Mouse (Mus musculus) spleen, postnatal 4 days (tissue): Measurements from ENCODE around the gene Ccdc107.

Source experiments
- DNase-seq, 2 experiments: peaks; one replicate each; pipeline ENCODE4 v3.0.0; 2022; ENCODE audit warnings: low spot score in 2 of 2

The Ccdc107 gene

DNA sequence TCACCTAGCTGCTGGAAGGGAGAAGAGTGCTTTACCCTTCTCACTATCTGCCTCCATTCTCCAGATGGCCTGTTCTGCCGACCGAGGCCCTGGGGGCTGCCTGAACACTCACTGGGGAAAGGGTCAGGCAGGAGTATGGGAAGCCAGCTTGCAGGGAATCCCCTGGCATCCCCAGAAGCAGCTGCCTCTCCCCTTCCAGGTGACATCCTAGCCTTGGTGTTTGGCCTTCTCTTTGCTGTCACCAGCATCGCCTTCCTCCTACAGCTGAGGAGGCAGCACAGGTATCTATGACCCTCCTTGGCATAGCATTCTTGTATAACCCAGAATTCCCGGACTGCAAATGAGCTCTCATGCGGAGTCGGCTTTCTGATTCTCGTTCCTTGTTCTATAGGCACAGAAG lies 20.0 kb downstream of the Ccdc107 start:
- DNase-seq: no peak

DNA sequence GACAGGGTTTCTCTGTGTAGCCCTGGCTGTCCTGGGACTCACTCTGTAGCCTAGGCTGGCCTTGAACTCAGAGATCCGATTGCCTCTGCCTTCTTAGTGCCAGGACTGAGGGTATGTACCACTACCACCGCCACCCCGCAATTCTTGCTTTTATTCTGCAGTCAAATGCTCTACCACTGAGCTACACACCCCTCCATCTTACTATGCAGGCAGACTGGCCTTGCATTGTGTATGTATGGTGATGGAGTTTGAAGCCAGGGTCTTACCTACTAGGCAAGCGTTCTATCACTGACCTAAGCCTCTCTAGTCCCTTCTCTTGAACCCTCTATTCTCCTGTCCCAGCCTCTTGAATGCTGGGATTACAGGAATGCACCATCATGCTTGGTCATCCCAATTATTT lies 20.6 kb downstream of the Ccdc107 start:
- no peak for DNase-seq

DNA sequence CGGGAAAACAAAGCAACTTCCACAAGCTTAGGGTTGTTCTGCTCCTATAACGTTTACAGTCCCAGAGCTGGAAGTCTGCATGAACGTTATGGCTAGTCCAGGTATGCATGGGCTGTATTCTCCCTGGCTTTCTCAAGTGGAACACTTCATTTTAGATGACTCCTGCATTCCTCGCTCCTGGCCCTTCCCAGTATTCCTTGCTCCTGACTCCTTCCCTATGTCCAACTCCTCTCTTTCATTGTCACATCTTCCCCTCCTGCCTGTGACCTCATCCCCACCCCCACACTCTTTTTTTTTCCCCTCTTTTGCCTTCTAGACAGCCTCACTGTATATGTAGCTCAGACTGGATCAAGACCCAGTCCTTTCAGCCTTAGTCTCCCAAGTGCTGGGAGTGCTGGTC lies 21.1 kb downstream of the Ccdc107 start:
- no peak for DNase-seq

DNA sequence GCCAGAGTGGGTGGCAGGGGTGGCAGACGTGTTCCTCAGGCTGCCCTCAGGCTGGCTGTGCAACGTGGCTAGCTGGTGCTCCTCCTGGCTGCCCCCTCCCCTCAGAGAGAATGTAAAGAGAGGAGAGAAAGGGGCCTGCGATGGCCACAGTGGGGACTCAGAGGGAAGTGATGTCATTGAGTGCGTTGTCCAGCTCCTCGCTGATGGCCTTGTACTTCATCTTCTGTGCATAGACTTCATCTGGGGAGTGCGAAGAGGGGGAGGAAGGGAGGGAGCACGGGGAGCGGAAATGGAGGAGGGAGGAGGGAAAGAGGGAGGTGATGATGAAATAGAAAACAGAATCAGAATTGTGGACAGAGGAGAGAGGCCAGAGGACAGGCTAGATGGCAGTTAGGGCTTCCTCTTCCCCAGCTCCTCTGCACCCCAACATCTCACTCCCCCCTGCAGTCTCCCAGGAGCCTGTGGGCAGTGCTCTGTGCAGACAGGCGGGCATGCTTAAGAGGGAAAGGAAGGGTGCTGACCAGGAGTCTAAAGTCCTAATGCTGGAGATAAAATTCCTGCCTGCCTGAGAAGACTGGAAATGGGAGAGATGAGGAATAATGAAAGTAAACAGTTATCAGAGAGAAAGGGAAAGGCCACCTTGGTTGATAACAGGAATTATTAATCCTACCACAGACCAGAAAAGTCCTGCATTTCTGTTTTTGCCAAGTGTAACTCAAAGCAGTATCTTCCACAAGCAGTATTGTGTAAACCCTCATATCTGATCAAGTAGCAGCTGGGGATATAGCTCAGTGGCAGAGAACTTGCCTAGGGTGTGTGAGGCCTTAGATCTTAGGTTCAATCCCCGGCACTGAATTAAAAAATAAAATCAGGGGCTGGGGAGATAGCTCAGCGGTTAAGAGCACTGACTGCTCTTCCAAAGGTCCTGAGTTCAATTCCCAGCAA lies 23.3 kb downstream of the Ccdc107 start:
- no peak for DNase-seq

DNA sequence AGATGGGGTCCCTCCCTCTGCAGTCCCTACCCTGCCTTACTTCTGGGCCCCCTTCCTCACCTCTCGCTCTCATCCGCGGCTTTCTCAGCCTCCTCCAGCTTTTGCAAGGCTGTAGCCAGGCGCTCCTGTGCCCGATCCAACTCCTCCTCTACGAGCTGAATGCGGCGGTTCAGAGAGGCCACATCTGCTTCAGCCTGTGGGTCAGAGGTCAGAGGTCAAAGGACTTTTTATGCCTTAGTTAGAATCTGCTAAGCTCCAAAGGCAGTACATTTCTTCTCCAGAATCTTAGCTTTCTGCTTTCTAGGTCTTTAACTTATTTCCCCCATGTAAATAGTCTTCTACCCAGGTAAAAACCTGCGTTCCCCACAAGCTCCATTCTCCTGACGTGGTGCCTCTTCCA lies 26.9 kb downstream of the Ccdc107 start:
- no peak for DNase-seq

DNA sequence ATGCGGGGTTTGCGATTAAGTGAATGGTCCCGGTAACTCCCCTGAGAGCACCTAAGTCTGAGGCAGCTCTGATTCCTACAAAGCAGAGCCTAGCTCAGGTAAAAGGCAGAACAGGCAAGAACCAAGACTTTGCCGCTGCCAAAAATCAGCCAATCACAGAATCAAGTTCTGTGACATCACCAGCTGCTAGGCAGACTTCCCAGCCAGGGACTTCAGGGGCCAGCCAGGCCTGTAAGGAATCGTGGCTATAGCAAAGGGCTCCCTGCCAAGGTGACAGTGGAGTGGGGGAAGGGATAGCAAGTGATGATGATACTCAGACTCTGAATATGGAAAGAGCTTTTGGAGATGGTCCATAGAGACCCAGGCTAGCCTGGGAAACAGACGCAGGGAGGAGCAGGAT lies 27.3 kb downstream of the Ccdc107 start:
- DNase-seq: peak; percentile 82 to 94

DNA sequence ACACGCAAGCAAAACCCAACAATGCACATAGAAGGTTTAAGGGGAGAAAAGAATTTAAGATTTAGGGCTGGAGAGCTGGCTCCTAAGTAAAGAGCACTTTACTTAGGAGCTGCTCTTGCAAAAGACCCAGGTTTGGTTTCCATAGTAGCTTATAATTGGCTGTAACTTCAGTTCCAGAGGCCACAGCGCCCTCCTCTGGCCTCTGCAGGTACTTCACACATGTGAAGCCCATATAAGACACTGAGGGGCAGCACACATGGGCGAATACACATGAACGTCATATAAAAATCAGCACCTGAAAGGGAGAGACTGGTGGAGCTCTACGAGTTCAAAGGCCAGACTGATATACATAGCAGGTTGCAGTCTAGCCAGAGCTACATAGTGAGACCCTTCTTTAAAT lies 35.2 kb downstream of the Ccdc107 start:
- DNase-seq: no peak

DNA sequence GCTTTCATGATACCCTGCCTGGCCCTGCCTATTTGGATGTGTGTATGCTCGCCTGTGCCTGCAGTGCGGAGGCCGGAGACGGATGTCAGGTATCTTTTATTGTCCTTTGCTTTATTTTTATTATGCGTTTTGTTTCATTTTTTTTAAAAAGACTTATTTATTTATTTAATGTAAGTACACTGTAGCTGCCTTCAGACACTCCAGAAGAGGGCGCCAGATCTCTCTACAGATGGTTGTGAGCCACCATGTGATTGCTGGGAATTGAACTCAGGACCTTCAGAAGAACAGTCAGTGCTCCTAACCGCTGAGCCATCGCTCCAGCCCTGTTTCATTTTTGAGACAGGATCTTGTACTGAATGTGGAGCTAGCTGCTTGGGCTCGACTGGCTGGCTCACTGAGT lies 35.8 kb downstream of the Ccdc107 start:
- DNase-seq: no peak

DNA sequence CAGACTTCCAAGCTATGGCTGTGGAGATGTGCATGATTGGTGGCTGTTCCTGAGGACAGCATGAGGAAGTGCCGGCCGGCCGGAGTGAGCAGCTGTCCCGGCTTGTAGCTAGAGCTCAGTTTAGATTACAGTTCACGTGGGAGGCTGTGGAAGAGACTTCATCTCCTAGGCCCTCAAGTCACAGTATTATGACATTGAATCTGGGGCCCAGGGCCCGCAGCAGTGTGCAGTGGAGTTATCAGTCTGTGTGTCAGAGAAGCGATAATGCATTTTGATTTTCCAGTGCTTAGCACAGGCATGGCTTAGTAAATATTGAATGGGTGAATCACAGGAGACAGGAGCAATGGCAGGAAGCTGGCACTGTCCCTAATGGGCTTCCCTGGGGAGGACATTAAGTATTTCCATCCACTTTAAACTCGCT lies 37.4 kb downstream of the Ccdc107 start:
- DNase-seq: no peak

DNA sequence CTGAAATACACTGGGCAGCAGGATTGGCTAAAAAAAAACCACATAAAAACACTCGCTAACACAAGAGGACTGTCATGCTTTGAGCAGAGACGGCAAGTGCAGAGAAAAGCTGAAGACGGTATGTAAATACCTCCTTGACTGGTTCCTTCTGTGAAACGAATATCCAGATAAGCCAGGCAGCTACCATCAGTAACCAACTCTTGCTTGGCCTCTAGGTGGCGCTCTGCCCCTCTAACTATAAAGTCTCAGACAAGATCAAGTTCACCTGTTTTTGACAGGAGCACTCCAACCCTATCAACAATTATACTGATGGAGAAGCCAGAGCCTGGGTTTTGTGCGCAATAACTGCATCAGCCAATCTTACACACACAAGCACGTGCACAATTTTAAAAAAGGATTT lies 37.9 kb downstream of the Ccdc107 start:
- peak; percentile 79 to 92 for DNase-seq

DNA sequence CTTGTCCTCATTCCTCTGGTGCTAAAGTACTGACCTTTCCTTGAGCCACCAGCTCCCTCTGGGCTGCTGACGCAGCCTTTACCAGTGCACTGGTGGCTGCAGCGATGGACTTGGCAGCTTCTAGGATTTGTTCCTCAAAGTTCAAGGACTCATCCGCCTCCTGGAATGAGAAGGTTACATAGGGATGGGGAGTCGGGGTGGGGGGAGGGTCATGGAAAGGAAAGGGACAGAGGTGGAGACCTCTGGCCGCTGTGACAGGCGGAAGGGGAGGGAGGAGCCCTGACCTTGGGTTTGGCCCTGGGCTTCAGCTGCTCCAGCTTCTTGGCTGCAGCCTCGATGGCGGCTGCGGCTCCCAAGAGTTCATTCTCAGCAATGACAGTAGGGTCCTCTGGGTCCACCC lies 40.6 kb downstream of the Ccdc107 start:
- DNase-seq: no peak

DNA sequence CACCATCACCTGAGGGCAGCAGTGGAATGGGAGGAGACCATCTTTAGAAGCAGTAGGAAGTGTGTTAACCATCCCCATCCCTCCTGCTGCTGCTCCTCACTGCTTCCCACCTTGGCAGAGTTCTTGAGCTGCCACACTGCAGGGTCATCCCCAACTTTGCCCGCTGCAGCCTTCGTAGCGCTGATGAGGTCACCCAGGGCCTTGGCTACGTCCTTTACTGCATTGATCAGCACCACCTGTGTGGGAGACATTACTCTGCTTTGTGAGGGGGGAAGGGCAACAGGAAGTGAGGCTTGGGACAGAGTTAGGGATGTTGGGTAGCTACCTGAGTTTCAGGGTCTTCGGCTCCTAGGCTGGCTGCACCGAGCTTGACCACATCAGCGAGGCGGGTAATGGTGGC lies 42.9 kb downstream of the Ccdc107 start:
- no peak for DNase-seq

DNA sequence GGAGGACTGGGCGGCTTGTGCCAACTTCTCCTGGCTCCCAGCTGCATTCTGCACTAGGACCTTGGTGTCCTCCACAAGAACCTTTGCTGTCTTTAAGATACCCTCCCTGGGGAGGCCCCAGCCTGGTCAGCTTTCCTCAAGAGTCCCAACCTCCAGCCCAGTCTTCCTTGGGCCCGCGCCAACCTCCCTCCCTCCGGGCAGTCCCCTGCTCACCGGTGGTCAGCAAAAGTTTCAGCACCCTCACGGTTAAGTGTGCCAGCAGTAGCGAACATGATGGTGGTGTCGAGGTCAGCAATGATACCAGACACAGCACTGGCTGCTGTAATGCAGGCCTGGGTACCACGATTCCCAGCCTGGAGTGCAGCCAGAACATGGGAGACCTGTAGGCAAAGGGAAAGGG lies 43.3 kb downstream of the Ccdc107 start:
- DNase-seq: no peak

DNA sequence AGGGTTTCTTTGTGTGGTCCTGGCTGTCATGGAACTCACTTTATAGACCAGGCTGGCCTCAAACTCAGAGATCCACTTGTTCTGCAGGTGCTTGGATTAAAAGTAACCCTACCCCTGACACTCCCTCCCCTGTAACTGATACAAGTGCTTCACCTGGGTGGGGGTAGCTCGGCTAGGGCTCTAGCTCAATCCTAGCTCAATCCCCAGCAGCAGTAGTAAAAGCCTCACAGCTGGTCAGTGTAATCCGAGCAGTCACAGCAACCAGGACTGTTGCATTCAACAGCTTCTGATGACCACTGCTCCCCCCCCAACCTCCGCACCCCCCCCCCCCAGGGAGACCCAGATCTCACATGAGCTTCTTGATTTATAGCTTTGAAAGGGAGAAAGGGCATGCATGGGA lies 49.3 kb downstream of the Ccdc107 start:
- DNase-seq: no peak
